Mouse (Mus musculus) neural tube, embryonic 11.5 days (tissue): ENCODE data around the gene Padi4. TPM values are rescaled to one million over a fixed set of nuclear protein-coding genes. Genes with fewer than 3 reads are reported as not detected.

Experiments
- ATAC-seq: fragments of 200-750 bp; cut with Nextera tagmentation; 2 replicates; pipeline ENCODE4 v1.8.0; 2017; ENCODE audit warnings: moderate number of reproducible peaks, mild to moderate bottlenecking, moderate TSS enrichment, moderate library complexity; ENCODE audit not compliant: insufficient read depth, low FRiP score, low TSS enrichment
- DNase-seq: peaks from one replicate; pipeline ENCODE4 v3.0.0-alpha.2; 2015; ENCODE audit warnings: low spot score
- H3K27ac ChIP-seq: fragments of 300-500 bp; sonication (generic); 2 replicates; pipeline ENCODE4 v1.5.1; 2014; ENCODE audit warnings: low read depth, mild to moderate bottlenecking, low read length
- H3K27me3 ChIP-seq: fragments of 300-500 bp; sonication (generic); 2 replicates; pipeline ENCODE4 v1.6.1; 2014; ENCODE audit warnings: mild to moderate bottlenecking, low read length, mixed read lengths; ENCODE audit not compliant: control insufficient read depth, insufficient read depth
- H3K36me3 ChIP-seq: fragments of 300-500 bp; sonication (generic); 2 replicates; pipeline ENCODE4 v1.6.1; 2014; ENCODE audit warnings: mild to moderate bottlenecking, low read length, moderate library complexity, mixed read lengths; ENCODE audit not compliant: control insufficient read depth, insufficient read depth
- H3K4me1 ChIP-seq: fragments of 300-500 bp; sonication (generic); 2 replicates; pipeline ENCODE4 v1.6.1; 2014; ENCODE audit warnings: low read length, mixed read lengths; ENCODE audit not compliant: control insufficient read depth, insufficient read depth
- H3K4me2 ChIP-seq: fragments of 300-500 bp; sonication (generic); 2 replicates; pipeline ENCODE4 v1.6.1; 2014; ENCODE audit warnings: low read depth, mild to moderate bottlenecking, moderate library complexity
- H3K4me3 ChIP-seq: fragments of 300-500 bp; sonication (generic); 2 replicates; pipeline ENCODE4 v1.5.1; 2014; ENCODE audit warnings: low read depth, low read length
- H3K9ac ChIP-seq: fragments of 300-500 bp; sonication (generic); 2 replicates; pipeline ENCODE4 v1.6.1; 2014; ENCODE audit warnings: mild to moderate bottlenecking, low read length
- H3K9me3 ChIP-seq: fragments of 300-500 bp; sonication (generic); 2 replicates; pipeline ENCODE4 v1.6.1; 2016; ENCODE audit warnings: low read length; ENCODE audit not compliant: control insufficient read depth
- WGBS: fragments of 180-500 bp; shearing (Covaris S2); extraction: QIAGEN DNeasy Blood & Tissue Kit; methylation state at CpG from one replicate; pipeline ENCODE4 v1.1.7; 2014; 5-methylcytosine and 5-hydroxymethylcytosine counted together
- polyA plus RNA-seq: library from polyadenylated mRNA; unstranded; fragments of >200 nt; fragmentation: Nextera tagmentation; extraction: Ambion mirVana; gene quantifications from 2 replicates; pipeline ENCODE4 v1.2.1, GENCODE M21; 2014

Padi4 gene
- polyA plus RNA-seq, 1 experiment from 2014 or later, result 0.50 TPM

DNA sequence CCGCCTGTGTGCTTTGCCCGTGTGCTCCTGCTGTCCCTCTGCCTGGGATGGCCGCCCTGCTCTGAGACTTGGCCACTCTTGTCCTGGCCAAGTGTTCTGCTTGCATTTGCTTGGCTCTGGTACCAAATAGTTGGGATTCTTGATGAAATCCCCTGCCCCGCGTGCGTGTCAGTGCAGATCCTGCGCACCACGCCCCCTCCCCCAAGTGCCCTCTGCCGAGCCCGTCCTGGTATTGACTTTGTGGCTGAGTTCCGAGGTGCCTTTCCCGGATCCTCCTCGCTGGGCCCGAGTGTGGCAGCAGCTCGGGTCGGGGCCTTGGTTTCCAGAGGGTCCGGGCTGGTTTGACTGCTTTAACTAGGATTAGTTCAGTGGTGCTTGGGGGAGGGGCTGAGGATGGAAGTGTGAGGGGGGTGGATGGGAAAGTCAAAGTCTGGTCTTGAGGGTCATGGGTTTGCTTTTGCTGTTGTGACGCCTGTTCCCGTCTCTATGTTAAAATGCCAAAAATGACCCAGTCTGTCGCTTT, 52.0 kb downstream of the Padi4 start:
- no peak for ATAC-seq
- Histone ChIP-seq H3K9ac (no peak overlapping the region), H3K4me1 (no peaks in the 10 kb centered on the region), H3K27ac (no peak overlapping the region), H3K36me3 (peaks cover 30% of the 10 kb centered on the region), H3K27me3 (no peaks in the 10 kb centered on the region), H3K4me2 (no peak overlapping the region), H3K4me3 (no peak overlapping the region), H3K9me3 (no peaks in the 10 kb centered on the region)
- WGBS, result 89% methylated on average over 20 of the region's 20 CpGs
- no peak for DNase-seq

DNA sequence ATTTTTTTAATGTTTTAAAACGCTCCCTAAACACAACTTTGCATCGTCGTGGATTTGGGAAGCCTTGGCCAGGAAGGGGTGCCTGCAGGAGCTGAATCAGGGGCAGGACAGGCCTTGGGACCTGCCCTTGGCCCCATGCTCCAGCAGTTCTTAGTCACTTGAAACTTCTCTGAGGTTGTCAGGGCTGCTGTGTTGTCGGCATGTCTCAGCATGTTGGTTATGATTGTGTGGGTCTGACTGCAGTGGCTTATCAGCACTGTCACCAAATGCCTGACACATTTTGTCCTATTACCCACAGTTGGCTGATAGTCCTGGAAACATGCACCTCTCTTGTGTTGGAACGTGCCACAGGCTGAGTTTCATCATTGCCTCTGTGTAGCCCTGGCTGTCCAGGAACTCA, 53.9 kb downstream of the Padi4 start:
- DNase-seq (no peak), ATAC-seq (no peak)
- no peaks in the 10 kb centered on the region for H3K4me1 ChIP-seq
- H3K9ac ChIP-seq, result no peak overlapping the region
- no peak overlapping the region for H3K4me3 ChIP-seq
- no peak overlapping the region for H3K4me2 ChIP-seq
- H3K27me3 ChIP-seq, result no peaks in the 10 kb centered on the region
- H3K27ac ChIP-seq, result no peak overlapping the region
- WGBS, result 92% methylated on average over 5 of the region's 5 CpGs
- peaks cover 44% of the 10 kb centered on the region for H3K36me3 ChIP-seq
- H3K9me3 ChIP-seq, result no peaks in the 10 kb centered on the region

DNA sequence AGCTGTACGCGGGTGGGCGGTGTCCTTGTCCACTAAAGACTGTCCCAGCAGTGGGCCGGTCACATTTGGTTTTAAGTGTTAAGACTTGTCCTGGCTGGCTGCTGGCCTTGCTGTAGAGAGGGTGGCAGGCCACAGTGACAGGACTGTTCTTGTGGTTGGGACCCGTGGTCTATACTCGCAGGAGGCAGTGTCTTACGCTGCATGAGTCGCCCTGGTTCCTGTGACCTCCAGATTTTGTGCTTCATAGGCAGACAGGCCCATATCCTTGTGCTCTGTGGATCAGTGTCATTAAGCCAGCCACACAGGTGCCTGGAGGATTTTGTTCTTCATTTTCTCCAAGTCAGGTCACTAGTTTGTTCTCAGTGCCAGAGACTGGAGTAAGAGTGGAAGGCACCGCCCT, 55.6 kb downstream of the Padi4 start:
- DNase-seq (no peak), ATAC-seq (no peak)
- WGBS, result 94% methylated on average over 9 of the region's 9 CpGs
- H3K4me1 ChIP-seq, result 0 out of 2 replicates have a peak, but pooled peaks cover 9% of the 10 kb centered on the region
- no peaks in the 10 kb centered on the region for H3K9me3 ChIP-seq
- H3K36me3 ChIP-seq, result peaks cover 52% of the 10 kb centered on the region
- no peak overlapping the region for H3K27ac ChIP-seq
- no peaks in the 10 kb centered on the region for H3K27me3 ChIP-seq
- no peak overlapping the region for H3K4me3 ChIP-seq
- no peak overlapping the region for H3K9ac ChIP-seq
- no peak overlapping the region for H3K4me2 ChIP-seq

DNA sequence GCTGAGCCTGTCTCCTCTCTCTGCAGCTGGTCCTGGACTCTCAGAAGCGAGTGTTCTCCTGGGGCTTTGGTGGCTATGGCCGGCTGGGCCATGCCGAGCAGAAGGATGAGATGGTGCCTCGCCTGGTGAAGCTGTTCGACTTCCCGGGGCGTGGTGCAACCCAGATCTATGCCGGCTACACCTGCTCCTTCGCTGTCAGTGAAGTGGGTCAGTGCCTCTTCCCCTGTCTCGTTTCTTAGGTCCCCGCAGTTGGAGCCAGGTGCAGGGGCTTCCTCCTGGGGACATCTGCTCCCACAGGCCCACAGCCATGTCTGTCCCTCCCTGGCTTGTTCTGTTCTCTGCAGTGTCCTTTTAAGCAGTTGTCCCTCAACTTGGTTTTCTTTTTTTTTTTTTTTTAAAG, 57.0 kb downstream of the Padi4 start:
- H3K4me3 ChIP-seq, result no peak overlapping the region
- 0 out of 2 replicates have a peak, but pooled peaks cover 10% of the 10 kb centered on the region for H3K4me1 ChIP-seq
- H3K4me2 ChIP-seq, result no peak overlapping the region
- no peak overlapping the region for H3K9ac ChIP-seq
- H3K9me3 ChIP-seq, result no peaks in the 10 kb centered on the region
- no peaks in the 10 kb centered on the region for H3K27me3 ChIP-seq
- H3K36me3 ChIP-seq, result peaks cover 66% of the 10 kb centered on the region
- H3K27ac ChIP-seq, result no peak overlapping the region
- ATAC-seq (no peak), DNase-seq (no peak)
- 90% methylated on average over 11 of the region's 11 CpGs for WGBS

DNA sequence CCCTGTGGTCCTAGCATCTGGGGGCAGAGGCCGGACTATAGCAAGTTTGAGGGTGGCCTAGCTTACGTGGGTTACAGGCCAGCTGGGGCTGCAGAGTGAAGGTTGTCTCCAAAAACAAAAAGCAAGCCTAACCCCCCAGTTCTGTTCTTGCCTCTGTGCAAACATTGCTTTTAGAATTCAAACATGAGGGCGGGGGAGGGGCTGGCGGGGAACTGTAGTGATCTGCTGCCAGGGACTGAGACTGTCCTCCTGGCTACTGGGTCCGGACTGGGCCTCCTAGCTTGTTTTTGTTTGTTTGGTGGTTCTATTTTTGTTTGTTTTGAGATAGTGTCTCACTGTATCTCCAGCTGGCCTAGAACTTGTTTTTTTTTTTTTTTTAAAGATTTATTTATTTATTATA, 59.5 kb downstream of the Padi4 start:
- 0 out of 2 replicates have a peak, but pooled peaks cover 10% of the 10 kb centered on the region for H3K4me1 ChIP-seq
- no peaks in the 10 kb centered on the region for H3K9me3 ChIP-seq
- ATAC-seq (no peak), DNase-seq (no peak)
- peaks cover 71% of the 10 kb centered on the region for H3K36me3 ChIP-seq
- no peak overlapping the region for H3K9ac ChIP-seq
- no peaks in the 10 kb centered on the region for H3K27me3 ChIP-seq
- H3K4me2 ChIP-seq, result no peak overlapping the region
- no peak overlapping the region for H3K4me3 ChIP-seq
- 89% methylated on average over 5 of the region's 5 CpGs for WGBS
- H3K27ac ChIP-seq, result no peak overlapping the region

DNA sequence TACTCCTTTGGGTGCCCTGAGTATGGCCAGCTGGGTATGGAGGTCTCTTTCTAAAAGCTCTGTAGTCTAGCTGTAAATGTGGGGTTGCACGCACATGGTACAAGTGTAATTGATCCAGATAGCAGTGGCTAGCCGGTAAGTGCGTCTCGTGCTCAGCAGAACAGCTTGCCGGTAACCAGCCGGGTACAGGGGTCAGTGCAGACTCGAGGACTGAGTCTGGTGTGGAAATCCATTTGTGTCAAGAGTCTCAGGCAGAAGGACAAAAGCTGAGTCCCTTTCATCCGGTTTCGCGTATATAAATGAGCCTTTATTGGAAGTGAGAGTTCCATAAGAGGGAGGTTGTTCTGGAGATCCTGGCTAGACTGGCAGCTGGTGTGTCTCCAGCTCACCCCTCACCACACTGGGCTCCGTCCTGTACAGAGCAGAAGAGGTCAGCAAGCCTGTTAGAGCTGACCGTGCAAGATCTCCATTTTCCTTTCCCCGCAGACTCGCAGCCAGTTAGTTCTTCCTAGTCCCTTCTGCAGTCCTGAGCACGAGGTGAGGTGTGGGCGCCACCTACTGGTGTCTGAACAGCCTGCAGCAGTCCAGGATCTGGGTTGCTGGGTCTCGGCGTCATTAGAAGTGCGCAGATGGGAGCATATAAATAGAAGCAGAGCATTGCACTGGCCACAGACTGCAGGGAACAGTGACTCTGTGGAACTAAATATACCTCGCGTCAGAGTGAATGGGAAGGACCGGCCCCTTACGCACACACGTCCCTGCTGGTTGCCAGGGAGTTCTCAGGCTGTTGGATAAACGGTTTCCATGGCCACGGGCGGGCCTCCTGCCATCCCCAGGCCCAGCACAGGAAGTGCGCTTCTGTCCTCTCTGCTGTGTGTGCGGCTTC, 60.3 kb downstream of the Padi4 start:
- H3K9ac ChIP-seq, result no peak overlapping the region
- H3K36me3 ChIP-seq, result peaks cover 73% of the 10 kb centered on the region
- H3K27me3 ChIP-seq, result no peaks in the 10 kb centered on the region
- peak; percentile 90 for DNase-seq
- 0 out of 2 replicates have a peak, but pooled peaks cover 10% of the 10 kb centered on the region for H3K4me1 ChIP-seq
- peak; percentile 60; the same call in 1 of the 2 replicates for ATAC-seq
- no peaks in the 10 kb centered on the region for H3K9me3 ChIP-seq
- no peak overlapping the region for H3K4me2 ChIP-seq
- peak overlapping the region; percentile 44; the same call in 1 of the 2 replicates for H3K27ac ChIP-seq
- 57% methylated on average over 29 of the region's 29 CpGs for WGBS
- H3K4me3 ChIP-seq, result no peak overlapping the region

DNA sequence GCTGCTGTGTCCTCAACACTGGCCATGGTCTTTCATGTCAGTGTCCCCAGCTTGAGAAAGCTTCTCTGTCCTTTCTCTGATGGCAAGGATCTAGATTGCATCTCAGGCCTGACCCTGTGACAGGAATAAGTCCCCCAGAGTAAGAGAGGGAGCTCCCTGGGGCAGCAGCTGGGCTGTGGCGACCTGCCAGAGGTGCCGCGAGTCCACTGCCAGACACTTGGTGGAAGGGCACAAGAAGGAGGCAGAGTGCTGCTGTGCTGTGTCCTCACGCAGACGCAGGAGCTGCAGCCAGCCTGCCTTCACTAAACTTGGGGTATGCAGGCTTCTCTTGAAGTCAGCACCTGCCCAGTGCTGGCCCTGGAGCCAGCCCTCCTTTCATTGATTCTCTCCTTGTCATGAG, 62.7 kb downstream of the Padi4 start:
- no peak overlapping the region for H3K4me3 ChIP-seq

DNA sequence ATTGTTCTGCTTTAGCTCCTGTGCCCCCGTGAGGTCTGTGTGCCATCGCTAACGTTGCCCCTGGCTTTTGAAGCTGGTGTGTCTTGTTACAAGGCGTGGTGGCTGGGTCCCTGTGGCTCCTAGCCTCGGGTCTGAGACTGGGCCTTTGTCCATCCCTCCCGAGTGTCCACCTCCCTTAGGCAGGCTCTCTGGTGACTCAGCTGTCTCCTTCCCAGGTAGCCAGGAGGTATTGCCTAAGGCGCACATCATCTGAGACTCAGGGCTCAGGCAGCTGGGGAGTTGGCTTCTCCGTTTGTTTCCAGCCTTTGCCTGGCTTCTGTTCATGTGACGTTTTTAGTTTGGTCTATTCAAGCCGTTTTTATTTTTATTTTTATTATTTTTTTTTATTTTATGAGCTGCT, 63.3 kb downstream of the Padi4 start:
- H3K36me3 ChIP-seq, result peaks cover 57% of the 10 kb centered on the region
- WGBS, result 90% methylated on average over 10 of the region's 10 CpGs
- no peak overlapping the region for H3K4me3 ChIP-seq
- DNase-seq (no peak), ATAC-seq (no peak)
- H3K4me1 ChIP-seq, result 0 out of 2 replicates have a peak, but pooled peaks cover 10% of the 10 kb centered on the region
- H3K9me3 ChIP-seq, result no peaks in the 10 kb centered on the region
- no peak overlapping the region for H3K4me2 ChIP-seq
- H3K9ac ChIP-seq, result no peak overlapping the region
- no peak overlapping the region for H3K27ac ChIP-seq
- no peaks in the 10 kb centered on the region for H3K27me3 ChIP-seq

More for the DNA sequence above, 62.7 kb downstream of the Padi4 start:
- H3K27me3 ChIP-seq, result no peaks in the 10 kb centered on the region
- H3K9ac ChIP-seq, result no peak overlapping the region
- DNase-seq (no peak), ATAC-seq (no peak)
- WGBS, result 90% methylated on average over 5 of the region's 5 CpGs
- H3K4me2 ChIP-seq, result no peak overlapping the region
- no peak overlapping the region for H3K27ac ChIP-seq
- 0 out of 2 replicates have a peak, but pooled peaks cover 10% of the 10 kb centered on the region for H3K4me1 ChIP-seq
- H3K36me3 ChIP-seq, result peaks cover 61% of the 10 kb centered on the region
- H3K9me3 ChIP-seq, result no peaks in the 10 kb centered on the region

DNA sequence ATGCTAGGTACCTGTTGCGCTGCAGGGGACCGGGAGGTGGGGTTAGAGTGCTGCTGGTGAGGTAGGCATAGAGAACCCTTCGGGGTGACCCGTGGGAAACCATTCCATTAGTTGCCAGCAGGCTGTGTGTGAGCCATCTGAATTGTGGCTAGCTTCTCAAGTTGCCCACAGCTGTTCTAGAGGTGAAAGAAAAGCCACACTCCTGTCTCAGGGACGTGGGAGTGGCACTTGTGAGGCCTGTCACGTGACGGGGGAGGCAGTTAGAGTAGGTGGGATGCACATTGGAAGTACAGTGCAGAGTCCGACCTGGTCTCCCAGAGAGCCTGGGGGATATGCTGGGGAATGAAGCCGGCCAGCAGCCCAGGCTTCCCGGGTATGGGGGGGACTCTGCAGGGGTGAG, 64.4 kb downstream of the Padi4 start:
- H3K27ac ChIP-seq, result no peak overlapping the region
- WGBS, result 91% methylated on average over 10 of the region's 10 CpGs
- no peak overlapping the region for H3K4me3 ChIP-seq
- no peaks in the 10 kb centered on the region for H3K27me3 ChIP-seq
- H3K4me1 ChIP-seq, result 0 out of 2 replicates have a peak, but pooled peaks cover 10% of the 10 kb centered on the region
- H3K36me3 ChIP-seq, result peaks cover 49% of the 10 kb centered on the region
- ATAC-seq (no peak), DNase-seq (no peak)
- no peak overlapping the region for H3K4me2 ChIP-seq
- H3K9ac ChIP-seq, result no peak overlapping the region
- H3K9me3 ChIP-seq, result no peaks in the 10 kb centered on the region
